Comparison of ENCODE assay signal across 21 mouse cellular contexts in genomic region chr12:108804388-108804787, GRCm38 (mm10). TPM values are rescaled to one million over a fixed set of nuclear protein-coding genes. Genes with fewer than 3 reads are reported as not detected.
DNase-seq lines count a peak whose midpoint lies in the region; ATAC-seq and TF ChIP-seq lines count a peak whose summit lies in the region.
"Had no signal": no experiment of that assay in that cellular context is flagged by ENCODE, and none has a peak within 500 bp of the region (broad histone marks: within the 10 kb centered on the region; RNA-seq: fewer than 3 reads in every experiment).

No protein-coding gene starts in this region.

- DNase-seq in heart, adult 18-20 months: no peak
- peak; percentile 57 for DNase-seq in liver, adult 2 months (ENCODE audit: extremely low read depth, low read depth, low spot score)
- DNase-seq in liver, postnatal 0 days: no peak
- DNase-seq: adrenal gland, adult 2 months; adrenal gland, postnatal 10 days; adrenal gland, postnatal 25 days; cerebellum, adult 11 months; cerebellum, adult 18-20 months; cerebellum, adult 8-10 months; cerebellum, adult 9-11 months; cerebellum, postnatal 14 days; cerebellum, postnatal 36 days; embryo, embryonic 11 days had no signal

- no peak for ATAC-seq in heart, embryonic 13.5 days (ENCODE audit: extremely low read depth, insufficient number of reproducible peaks, low FRiP score, low TSS enrichment)
- no peak for ATAC-seq in liver, postnatal 0 days
- ATAC-seq: forebrain, embryonic 14.5 days; forebrain, embryonic 16.5 days had no signal

- no peak for TF ChIP-seq CTCF in liver, adult 2 months (IDR thresholded peaks at IDR 0.05; ENCODE audit: low read depth, low read length)
- TF ChIP-seq CTCF in liver, postnatal 0 days (IDR thresholded peaks at IDR 0.05; ENCODE audit: low read depth): no peak

- H3K4me1 ChIP-seq in heart, embryonic 13.5 days: peaks cover 82% of the 10 kb centered on the region
- H3K4me1 ChIP-seq in liver, adult 2 months (ENCODE audit: control insufficient read depth, insufficient read depth, low read length): peaks cover 37% of the 10 kb centered on the region
- 0 out of 2 replicates have a peak, but pooled peaks cover 2% of the 10 kb centered on the region for H3K4me1 ChIP-seq in liver, postnatal 0 days (ENCODE audit: insufficient read depth)

- TF ChIP-seq EP300 in liver, postnatal 0 days (IDR thresholded peaks at IDR 0.05; ENCODE audit: low read depth): no peak

- 79% methylated on average over 2 of the region's 2 CpGs for WGBS in heart, embryonic 13.5 days
- WGBS in liver, adult 2 months: 66% methylated on average over 2 of the region's 2 CpGs
- 84% methylated on average over 2 of the region's 2 CpGs for WGBS in liver, postnatal 0 days (ENCODE audit: insufficient replicate concordance)

- TF ChIP-seq POLR2A in liver, adult 2 months (IDR thresholded peaks at IDR 0.05; ENCODE audit: extremely low read depth, insufficient read depth, low read length): no peak

- H3K27ac ChIP-seq in heart, embryonic 13.5 days (replicated peaks): 0 out of 2 replicates have a peak overlapping the region, but pooled peaks have one; percentile 20
- H3K27ac ChIP-seq in liver, adult 2 months (replicated peaks; ENCODE audit: insufficient read depth, low read depth, low read length): no peak overlapping the region
- no peak overlapping the region for H3K27ac ChIP-seq in liver, postnatal 0 days (ENCODE audit: low read depth)
- H3K27ac ChIP-seq: embryonic facial prominence, embryonic 13.5 days; embryonic facial prominence, embryonic 15.5 days; forebrain, embryonic 10.5 days; forebrain, embryonic 12.5 days had no signal

- no peak overlapping the region for H3K9ac ChIP-seq in heart, embryonic 13.5 days
- H3K9ac ChIP-seq in liver, adult 2 months (ENCODE audit: low read depth, low read length): no peak overlapping the region
- no peak overlapping the region for H3K9ac ChIP-seq in liver, postnatal 0 days (replicated peaks)
- H3K9ac ChIP-seq: embryonic facial prominence, embryonic 13.5 days; embryonic facial prominence, embryonic 15.5 days; forebrain, embryonic 12.5 days had no signal

- no peaks in the 10 kb centered on the region for H3K9me3 ChIP-seq in heart, embryonic 13.5 days
- no peaks in the 10 kb centered on the region for H3K9me3 ChIP-seq in liver, postnatal 0 days (ENCODE audit: low read length)
- H3K9me3 ChIP-seq: embryonic facial prominence, embryonic 13.5 days; embryonic facial prominence, embryonic 15.5 days; forebrain, embryonic 10.5 days; forebrain, embryonic 12.5 days had no signal

- no peak overlapping the region for H3K4me3 ChIP-seq in heart, embryonic 13.5 days
- H3K4me3 ChIP-seq in liver, adult 2 months (ENCODE audit: insufficient read depth, low read depth, low read length): no peak overlapping the region
- H3K4me3 ChIP-seq in liver, postnatal 0 days (ENCODE audit: low read depth, low read length): no peak overlapping the region
- H3K4me3 ChIP-seq: embryonic facial prominence, embryonic 13.5 days; embryonic facial prominence, embryonic 15.5 days; erythroblast, embryonic 14.5 days; forebrain, embryonic 10.5 days; forebrain, embryonic 12.5 days had no signal

- no peak overlapping the region for H3K4me2 ChIP-seq in heart, embryonic 13.5 days
- no peak overlapping the region for H3K4me2 ChIP-seq in liver, postnatal 0 days (ENCODE audit: low read depth, low read length)
- H3K4me2 ChIP-seq: embryonic facial prominence, embryonic 13.5 days; embryonic facial prominence, embryonic 15.5 days; forebrain, embryonic 12.5 days had no signal

- H3K79me2 ChIP-seq in liver, adult 2 months (ENCODE audit: control insufficient read depth, insufficient read depth, low read length): peaks cover 73% of the 10 kb centered on the region

- H3K36me3 ChIP-seq in heart, embryonic 13.5 days: peaks cover 37% of the 10 kb centered on the region
- H3K36me3 ChIP-seq in liver, adult 2 months (ENCODE audit: control insufficient read depth, insufficient read depth, low read length): peaks cover 22% of the 10 kb centered on the region
- peaks cover 33% of the 10 kb centered on the region for H3K36me3 ChIP-seq in liver, postnatal 0 days (replicated peaks; ENCODE audit: insufficient read depth, low read length)

- no peaks in the 10 kb centered on the region for H3K27me3 ChIP-seq in heart, embryonic 13.5 days (replicated peaks)
- no peaks in the 10 kb centered on the region for H3K27me3 ChIP-seq in liver, adult 2 months (ENCODE audit: control insufficient read depth, insufficient read depth, low read length)
- H3K27me3 ChIP-seq in liver, postnatal 0 days (ENCODE audit: insufficient read depth, low read length): no peaks in the 10 kb centered on the region
- H3K27me3 ChIP-seq: embryonic facial prominence, embryonic 13.5 days; embryonic facial prominence, embryonic 15.5 days; forebrain, embryonic 12.5 days had no signal

RNA-seq across cellular contexts. Expression of gene Yy1, which starts 11.6 kb away (rescaled TPM):
- polyA plus RNA-seq in heart, embryonic 13.5 days (2015; fragmentation: Nextera tagmentation; extraction: Ambion mirVana): 9.8 and 11.7 TPM in 2 replicates
- 10 to 100 TPM; 31.5 to 37.2 TPM for total RNA-seq in heart, adult 18-20 months (2021)
- 19.6 and 24.8 TPM in 2 replicates for total RNA-seq in liver, adult 2 months (2014; rRNA removed)
- polyA plus RNA-seq in liver, adult 2 months (2012; rRNA removed): 10.3 and 11.6 TPM in 2 replicates
- polyA plus RNA-seq in liver, postnatal 0 days (2015; fragmentation: Nextera tagmentation; extraction: Ambion mirVana): 5.3 and 5.9 TPM in 2 replicates

RNA-seq across cellular contexts. Expression of gene Slc25a29, which starts 31.3 kb away (rescaled TPM):
- 3.3 and 3.4 TPM in 2 replicates for polyA plus RNA-seq in heart, embryonic 13.5 days (2015; fragmentation: Nextera tagmentation; extraction: Ambion mirVana)
- total RNA-seq in heart, adult 18-20 months (2021): 1 to 10 TPM; 8.7 to 9.1 TPM
- total RNA-seq in liver, adult 2 months (2014; rRNA removed): 1.9 and 2.1 TPM in 2 replicates
- polyA plus RNA-seq in liver, adult 2 months (2012; rRNA removed): 5.2 and 5.4 TPM in 2 replicates
- 3.5 and 5.8 TPM in 2 replicates for polyA plus RNA-seq in liver, postnatal 0 days (2015; fragmentation: Nextera tagmentation; extraction: Ambion mirVana)

RNA-seq across cellular contexts. Expression of gene Slc25a47, which starts 31.5 kb away (rescaled TPM):
- 5.8 and 5.9 TPM in 2 replicates for polyA plus RNA-seq in heart, embryonic 13.5 days (2015; fragmentation: Nextera tagmentation; extraction: Ambion mirVana)
- total RNA-seq in heart, adult 18-20 months (2021): 1 to 10 TPM; 8.1 to 9.1 TPM
- total RNA-seq in liver, adult 2 months (2014; rRNA removed): 626 and 693 TPM in 2 replicates
- polyA plus RNA-seq in liver, adult 2 months (2012; rRNA removed): 602 and 616 TPM in 2 replicates
- 481 and 632 TPM in 2 replicates for polyA plus RNA-seq in liver, postnatal 0 days (2015; fragmentation: Nextera tagmentation; extraction: Ambion mirVana)

Comparison
In these comparisons a context has a peak if more than half of its experiments do, and no peak if none do; other contexts are left out.
1. RNA of gene Slc25a47, which starts 31.5 kb away (polyA plus RNA-seq): 602 to 616 TPM in liver, adult 2 months and 481 to 632 TPM in liver, postnatal 0 days; 5.8 to 5.9 TPM in heart, embryonic 13.5 days; every median in the first group is over 10 times any median in the second.